Comparison of ENCODE assay signal across 8 mouse cellular contexts in the genomic region with DNA sequence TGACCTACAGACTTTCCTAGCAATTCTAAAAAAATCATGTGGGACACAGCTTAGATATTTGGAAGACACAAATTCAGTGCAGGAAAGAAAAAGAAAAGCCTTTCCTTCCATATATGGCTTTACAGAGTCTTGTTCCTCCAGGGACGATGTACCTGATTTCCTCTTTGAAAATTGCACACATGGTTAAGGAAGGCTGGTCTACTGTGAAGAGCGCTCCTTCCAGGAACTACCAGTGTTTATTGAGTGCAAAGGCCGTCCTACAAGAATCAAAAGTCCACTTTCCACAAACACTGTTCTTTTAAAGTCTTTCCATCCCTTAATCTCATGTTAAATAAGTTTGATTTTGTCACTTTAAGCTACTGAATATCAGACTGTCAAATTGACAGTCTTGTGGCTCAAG. TPM values are rescaled to one million over a fixed set of nuclear protein-coding genes. Genes with fewer than 3 reads are reported as not detected.
DNase-seq lines count a peak whose midpoint lies in the region; ATAC-seq and TF ChIP-seq lines count a peak whose summit lies in the region.

No protein-coding gene starts in this region.

- peaks cover 37% of the 10 kb centered on the region for H3K4me1 ChIP-seq in heart, embryonic 13.5 days
- no peaks in the 10 kb centered on the region for H3K4me1 ChIP-seq in ES-Bruce4 (ENCODE audit: control insufficient read depth, insufficient read depth, low read length)
- H3K4me1 ChIP-seq in forebrain, embryonic 16.5 days (replicated peaks; ENCODE audit: control insufficient read depth, insufficient read depth, low read length), result peaks cover 23% of the 10 kb centered on the region
- peaks cover 21% of the 10 kb centered on the region for H3K4me1 ChIP-seq in liver, embryonic 16.5 days (ENCODE audit: control insufficient read depth, low read depth, low read length)

- no peaks in the 10 kb centered on the region for H3K36me3 ChIP-seq in heart, embryonic 13.5 days
- no peaks in the 10 kb centered on the region for H3K36me3 ChIP-seq in ES-Bruce4 (ENCODE audit: control insufficient read depth, insufficient read depth, low read length, poor library complexity, severe bottlenecking)
- no peaks in the 10 kb centered on the region for H3K36me3 ChIP-seq in forebrain, embryonic 16.5 days (ENCODE audit: control insufficient read depth, insufficient read depth)
- no peaks in the 10 kb centered on the region for H3K36me3 ChIP-seq in liver, embryonic 16.5 days (ENCODE audit: control insufficient read depth, insufficient read depth)

- TF ChIP-seq EP300 in ES-Bruce4 (IDR thresholded peaks at IDR 0.05; ENCODE audit: insufficient read depth, low read depth, low read length), result no peak

- no peak for DNase-seq in heart, adult 9 months (ENCODE audit: low spot score in 2 of 2)
- no peak for DNase-seq in right cerebral cortex, postnatal 14 days
- no peak for DNase-seq in layer of hippocampus, adult 18-20 months (ENCODE audit: low spot score in 2 of 2)
- DNase-seq in urinary bladder, postnatal 25 days (ENCODE audit: low spot score), result no peak

- H3K9me3 ChIP-seq in heart, embryonic 13.5 days, result no peaks in the 10 kb centered on the region
- H3K9me3 ChIP-seq in ES-Bruce4 (replicated peaks; ENCODE audit: control insufficient read depth, insufficient read depth, low read length, poor library complexity, severe bottlenecking), result no peaks in the 10 kb centered on the region
- H3K9me3 ChIP-seq in forebrain, embryonic 16.5 days (ENCODE audit: control insufficient read depth, low read length), result no peaks in the 10 kb centered on the region
- no peaks in the 10 kb centered on the region for H3K9me3 ChIP-seq in liver, embryonic 16.5 days (replicated peaks; ENCODE audit: control insufficient read depth, low read length)

- H3K4me2 ChIP-seq in heart, embryonic 13.5 days, result peak overlapping the region; percentile 85
- peak overlapping the region; percentile 57 for H3K4me2 ChIP-seq in forebrain, embryonic 16.5 days (ENCODE audit: low read length)
- peak overlapping the region; percentile 80 for H3K4me2 ChIP-seq in liver, embryonic 16.5 days (ENCODE audit: low read depth, low read length)

- H3K27me3 ChIP-seq in heart, embryonic 13.5 days (replicated peaks), result no peaks in the 10 kb centered on the region
- no peaks in the 10 kb centered on the region for H3K27me3 ChIP-seq in ES-Bruce4 (ENCODE audit: control insufficient read depth, insufficient read depth, low read length, poor library complexity, severe bottlenecking)
- H3K27me3 ChIP-seq in forebrain, embryonic 16.5 days (replicated peaks; ENCODE audit: control insufficient read depth, insufficient read depth, low read length), result no peaks in the 10 kb centered on the region
- no peaks in the 10 kb centered on the region for H3K27me3 ChIP-seq in liver, embryonic 16.5 days (ENCODE audit: control insufficient read depth, insufficient read depth, low read depth, low read length)

- peak overlapping the region; percentile 91 for H3K9ac ChIP-seq in heart, embryonic 13.5 days
- H3K9ac ChIP-seq in ES-Bruce4 (ENCODE audit: low read depth, poor library complexity, severe bottlenecking), result peak overlapping the region; percentile 85
- peak overlapping the region; percentile 84 for H3K9ac ChIP-seq in forebrain, embryonic 16.5 days (replicated peaks; ENCODE audit: low read depth, low read length)
- H3K9ac ChIP-seq in liver, embryonic 16.5 days (ENCODE audit: low read depth, low read length), result peak overlapping the region; percentile 88

- H3K27ac ChIP-seq in heart, embryonic 13.5 days (replicated peaks), result peak overlapping the region; percentile 97
- no peak overlapping the region for H3K27ac ChIP-seq in ES-Bruce4 (ENCODE audit: insufficient read depth, low read length)
- peak overlapping the region; percentile 97 for H3K27ac ChIP-seq in forebrain, embryonic 16.5 days (ENCODE audit: low read length)
- no peak overlapping the region; the same call in 1 of the 2 replicates for H3K27ac ChIP-seq in liver, embryonic 16.5 days (ENCODE audit: low read length)

- no peak for TF ChIP-seq POLR2A in ES-Bruce4 (IDR thresholded peaks at IDR 0.05; ENCODE audit: insufficient read depth, low read length)

- TF ChIP-seq CTCF in ES-Bruce4 (IDR thresholded peaks at IDR 0.05; ENCODE audit: low read depth, low read length), result no peak

- no peak for ATAC-seq in heart, embryonic 13.5 days (ENCODE audit: extremely low read depth, insufficient number of reproducible peaks, low FRiP score, low TSS enrichment)
- no peak for ATAC-seq in forebrain, embryonic 16.5 days
- ATAC-seq in liver, embryonic 16.5 days (ENCODE audit: low read depth), result no peak

- WGBS in heart, embryonic 13.5 days, result 53% methylated on average over 3 of the region's 3 CpGs
- 62% methylated on average over 3 of the region's 3 CpGs for WGBS in forebrain, embryonic 16.5 days
- whole genome bisulfite sequencing in liver, embryonic 16.5 days (ENCODE audit: insufficient replicate concordance), result 35% methylated on average over 3 of the region's 3 CpGs

- peak overlapping the region; percentile 93 for H3K4me3 ChIP-seq in heart, embryonic 13.5 days
- peak overlapping the region; percentile 27 for H3K4me3 ChIP-seq in ES-Bruce4 (ENCODE audit: low read depth, low read length)
- H3K4me3 ChIP-seq in forebrain, embryonic 16.5 days (replicated peaks; ENCODE audit: low read length), result peak overlapping the region; percentile 86
- peak overlapping the region; percentile 91 for H3K4me3 ChIP-seq in liver, embryonic 16.5 days (ENCODE audit: low read depth, low read length)

RNA-seq across cellular contexts. Expression of gene Vps26c, which starts 0.9 kb away (rescaled TPM):
- polyA plus RNA-seq in heart, embryonic 13.5 days (2015; fragmentation: Nextera tagmentation; extraction: Ambion mirVana), result 43.6 and 46.7 TPM in 2 replicates
- polyA plus RNA-seq in ES-Bruce4 (2011; ENCODE audit: insufficient read depth, insufficient read length, low read depth, missing spikeins), result 38.9 and 39.5 TPM in 2 replicates
- 85.1 and 89.6 TPM in 2 replicates for polyA plus RNA-seq in forebrain, embryonic 16.5 days (2015; fragmentation: Nextera tagmentation; extraction: Ambion mirVana)
- 19.4 and 24.0 TPM in 2 replicates for polyA plus RNA-seq in liver, embryonic 16.5 days (2015; fragmentation: Nextera tagmentation; extraction: Ambion mirVana)
- total RNA-seq in layer of hippocampus, adult 18-20 months (2021), result 10 to 100 TPM; 34.7 to 37.9 TPM

RNA-seq across cellular contexts. Expression of gene Dyrk1a, which starts 42.3 kb away (rescaled TPM):
- polyA plus RNA-seq in heart, embryonic 13.5 days (2015; fragmentation: Nextera tagmentation; extraction: Ambion mirVana), result 6.7 and 7.2 TPM in 2 replicates
- 52.1 and 56.3 TPM in 2 replicates for polyA plus RNA-seq in ES-Bruce4 (2011; ENCODE audit: insufficient read depth, insufficient read length, low read depth, missing spikeins)
- 12.8 TPM in 2 replicates for polyA plus RNA-seq in forebrain, embryonic 16.5 days (2015; fragmentation: Nextera tagmentation; extraction: Ambion mirVana)
- polyA plus RNA-seq in liver, embryonic 16.5 days (2015; fragmentation: Nextera tagmentation; extraction: Ambion mirVana), result 4.0 TPM in 2 replicates
- 10 to 100 TPM; 86.6 to 93.2 TPM for total RNA-seq in layer of hippocampus, adult 18-20 months (2021)

Comparison
In these comparisons a context has a peak if more than half of its experiments do, and no peak if none do; other contexts are left out.
1. H3K27ac ChIP-seq: peak in heart, embryonic 13.5 days (single experiment) and forebrain, embryonic 16.5 days (single experiment); none in ES-Bruce4 (single experiment) and liver, embryonic 16.5 days (single experiment).
2. H3K4me3 ChIP-seq: peak in every context shown above with its lines; median percentile 93 in heart, embryonic 13.5 days; 91 in liver, embryonic 16.5 days; 86 in forebrain, embryonic 16.5 days; 27 in ES-Bruce4.
3. Peak in every context shown above with its lines, with median percentiles within 50 percentile points of each other: H3K4me2 ChIP-seq and H3K9ac ChIP-seq.